Mouse (Mus musculus) kidney, postnatal 10 days (tissue): ENCODE results near the gene Btbd11.

Experiments used
- DNase-seq: peaks from one replicate; pipeline ENCODE4 v3.0.0; 2021; ENCODE audit warnings: mixed read lengths

Gene Btbd11

GRCm38 (mm10) chr10:85386605-85387218 is at the start of gene Btbd11:
Btbd11 (plus strand) TSS chr10:85386814.
- peak; percentile 97 for DNase-seq

- peak; percentile 35 for DNase-seq
Measured at GRCm38 (mm10) chr10:85338733-85339132, 47.9 kb upstream of the Btbd11 start.

- DNase-seq = no peak
Measured at GRCm38 (mm10) chr10:85341867-85342266, 44.7 kb upstream of the Btbd11 start.

- no peak for DNase-seq
Measured at GRCm38 (mm10) chr10:85347171-85347570, 39.4 kb upstream of the Btbd11 start.

- no peak for DNase-seq
Measured at GRCm38 (mm10) chr10:85352505-85352904, 34.1 kb upstream of the Btbd11 start.

- DNase-seq = no peak
Measured at GRCm38 (mm10) chr10:85354270-85354669, 32.3 kb upstream of the Btbd11 start.

- no peak for DNase-seq
Measured at GRCm38 (mm10) chr10:85359501-85360066, 27.0 kb upstream of the Btbd11 start.

- DNase-seq = no peak
Measured at GRCm38 (mm10) chr10:85362766-85363442, 23.7 kb upstream of the Btbd11 start.

- DNase-seq = no peak
Measured at GRCm38 (mm10) chr10:85366876-85367275, 19.7 kb upstream of the Btbd11 start.

GRCm38 (mm10) chr10:85371309-85371708 is 15.3 kb upstream of the Btbd11 start:
- DNase-seq = no peak

GRCm38 (mm10) chr10:85372108-85372507 is 14.5 kb upstream of the Btbd11 start:
- no peak for DNase-seq

GRCm38 (mm10) chr10:85378972-85379371 is 7.6 kb upstream of the Btbd11 start:
- peak; percentile 26 for DNase-seq

GRCm38 (mm10) chr10:85382981-85383380 is 3.6 kb upstream of the Btbd11 start:
- DNase-seq = no peak

GRCm38 (mm10) chr10:85387219-85388070 is 831 bp downstream of the Btbd11 start:
- no peak for DNase-seq

- peak; percentile 39 for DNase-seq
Measured at GRCm38 (mm10) chr10:85388071-85388750, 1.6 kb downstream of the Btbd11 start.

GRCm38 (mm10) chr10:85388751-85389115 is 2.1 kb downstream of the Btbd11 start:
- peak; percentile 45 for DNase-seq

- DNase-seq = no peak
Measured at GRCm38 (mm10) chr10:85389286-85390139, 2.9 kb downstream of the Btbd11 start.

GRCm38 (mm10) chr10:85393016-85393415 is 6.4 kb downstream of the Btbd11 start:
- no peak for DNase-seq

- DNase-seq = no peak
Measured at GRCm38 (mm10) chr10:85394558-85394957, 7.9 kb downstream of the Btbd11 start.

GRCm38 (mm10) chr10:85411120-85411519 is 24.5 kb downstream of the Btbd11 start:
- no peak for DNase-seq

- no peak for DNase-seq
Measured at GRCm38 (mm10) chr10:85420851-85421628, 34.4 kb downstream of the Btbd11 start.
